Comparison of ENCODE assay signal across 8 mouse cellular contexts in genomic region chr15:83510805-83511405, GRCm38 (mm10). TPM values are rescaled to one million over a fixed set of nuclear protein-coding genes. Genes with fewer than 3 reads are reported as not detected.
A peak's percentile ranks its signal among the peaks of the same experiment; 100 is the strongest.
DNase-seq lines count a peak whose midpoint lies in the region; ATAC-seq and TF ChIP-seq lines count a peak whose summit lies in the region.

TSS of gene Ttll1 (minus strand) at chr15:83510893.

- peak within 1 kb of the TSS; percentile 20; the same call in 1 of the 2 replicates for H3K27ac ChIP-seq in bone marrow, adult 2 months (ENCODE audit: control insufficient read depth, insufficient read depth, low read depth, low read length, poor library complexity)
- H3K27ac ChIP-seq in embryonic facial prominence, embryonic 15.5 days (replicated peaks), result peak within 1 kb of the TSS; percentile 75
- no peak within 1 kb of the TSS for H3K27ac ChIP-seq in limb, embryonic 14.5 days (replicated peaks; ENCODE audit: low read depth, low read length)
- H3K27ac ChIP-seq in midbrain, postnatal 0 days (ENCODE audit: low read depth, low read length), result peak within 1 kb of the TSS; percentile 91

- H3K9ac ChIP-seq in embryonic facial prominence, embryonic 15.5 days, result peak within 1 kb of the TSS; percentile 54
- H3K9ac ChIP-seq in limb, embryonic 14.5 days (ENCODE audit: low read depth, low read length, severe bottlenecking), result peak within 1 kb of the TSS; percentile 52
- H3K9ac ChIP-seq in midbrain, postnatal 0 days (replicated peaks; ENCODE audit: low read length, poor library complexity, severe bottlenecking), result peak within 1 kb of the TSS; percentile 71

- H3K4me1 ChIP-seq in bone marrow, adult 2 months (ENCODE audit: control insufficient read depth, insufficient read depth, low read length), result no peaks in the 10 kb centered on the region; the same call in 1 of the 2 replicates
- peaks cover 8% of the 10 kb centered on the region; the same call in 1 of the 2 replicates for H3K4me1 ChIP-seq in embryonic facial prominence, embryonic 15.5 days
- peaks cover 3% of the 10 kb centered on the region; the same call in 1 of the 2 replicates for H3K4me1 ChIP-seq in limb, embryonic 14.5 days (ENCODE audit: control insufficient read depth, insufficient read depth, low read length)
- 0 out of 2 replicates have a peak, but pooled peaks cover 2% of the 10 kb centered on the region for H3K4me1 ChIP-seq in midbrain, postnatal 0 days (ENCODE audit: insufficient read depth, low read length)

- no peaks in the 10 kb centered on the region for H3K27me3 ChIP-seq in embryonic facial prominence, embryonic 15.5 days
- no peaks in the 10 kb centered on the region for H3K27me3 ChIP-seq in limb, embryonic 14.5 days (ENCODE audit: control insufficient read depth, insufficient read depth, low read length)
- H3K27me3 ChIP-seq in midbrain, postnatal 0 days (ENCODE audit: insufficient read depth, low read length), result no peaks in the 10 kb centered on the region

- no peaks in the 10 kb centered on the region for H3K9me3 ChIP-seq in embryonic facial prominence, embryonic 15.5 days (replicated peaks)
- no peaks in the 10 kb centered on the region for H3K9me3 ChIP-seq in limb, embryonic 14.5 days (ENCODE audit: control insufficient read depth, low read length)
- H3K9me3 ChIP-seq in midbrain, postnatal 0 days (ENCODE audit: low read length), result no peaks in the 10 kb centered on the region

- peak; percentile 95 for DNase-seq in 416B (ENCODE audit: low read depth)
- peak; percentile 94 for DNase-seq in heart, adult 8-10 months (ENCODE audit: low spot score)
- DNase-seq in kidney, adult 9 months, result peak; percentile 98
- DNase-seq in limb, embryonic 14.5 days (ENCODE audit: low spot score), result peak; percentile 91
- peak; percentile 95 for DNase-seq in midbrain, postnatal 0 days (ENCODE audit: low spot score)
- peak; percentile 91 to 92 for DNase-seq in spleen, postnatal 14 days (ENCODE audit: low spot score in 2 of 2)

- H3K36me3 ChIP-seq in embryonic facial prominence, embryonic 15.5 days, result no peaks in the 10 kb centered on the region
- no peaks in the 10 kb centered on the region for H3K36me3 ChIP-seq in limb, embryonic 14.5 days (ENCODE audit: control insufficient read depth, insufficient read depth, low read length)
- H3K36me3 ChIP-seq in midbrain, postnatal 0 days (ENCODE audit: insufficient read depth, low read length), result no peaks in the 10 kb centered on the region; the same call in 1 of the 2 replicates

- peak within 1 kb of the TSS; percentile 60 for H3K4me3 ChIP-seq in bone marrow, adult 2 months (replicated peaks; ENCODE audit: control insufficient read depth, low read depth, low read length)
- H3K4me3 ChIP-seq in embryonic facial prominence, embryonic 15.5 days (replicated peaks), result peak within 1 kb of the TSS; percentile 65
- H3K4me3 ChIP-seq in limb, embryonic 14.5 days (replicated peaks; ENCODE audit: low read length), result peak within 1 kb of the TSS; percentile 48
- H3K4me3 ChIP-seq in midbrain, postnatal 0 days (ENCODE audit: low read depth, low read length), result peak within 1 kb of the TSS; percentile 71

- TF ChIP-seq CTCF in bone marrow, adult 2 months (IDR thresholded peaks at IDR 0.05; ENCODE audit: control insufficient read depth, insufficient read depth, low read length), result no peak
- no peak for TF ChIP-seq CTCF in midbrain, postnatal 0 days (IDR thresholded peaks at IDR 0.05)

- TF ChIP-seq POLR2A in bone marrow, adult 2 months (IDR thresholded peaks at IDR 0.05; ENCODE audit: borderline replicate concordance, control insufficient read depth, low read depth, low read length), result 0 out of 2 replicates have a peak, but pooled peaks have one; percentile 33
- peak; percentile 18; the same call in 1 of the 2 replicates for TF ChIP-seq POLR2A in limb, embryonic 14.5 days (IDR thresholded peaks at IDR 0.05; ENCODE audit: borderline replicate concordance, extremely low read depth, insufficient read depth, insufficient read length)

- WGBS in bone marrow, adult 2 months, result 9% methylated on average over 41 of the region's 41 CpGs
- WGBS in embryonic facial prominence, embryonic 15.5 days, result 11% methylated on average over 41 of the region's 41 CpGs
- 11% methylated on average over 35 of the region's 41 CpGs for WGBS in limb, embryonic 14.5 days
- 12% methylated on average over 41 of the region's 41 CpGs for WGBS in midbrain, postnatal 0 days

- ATAC-seq in embryonic facial prominence, embryonic 15.5 days (ENCODE audit: insufficient number of reproducible peaks, low FRiP score, low TSS enrichment, low read depth), result peak; percentile 93
- peak; percentile 95 for ATAC-seq in limb, embryonic 14.5 days (ENCODE audit: low FRiP score, low read depth)
- ATAC-seq in midbrain, postnatal 0 days (ENCODE audit: low FRiP score), result peak; percentile 96

- H3K4me2 ChIP-seq in embryonic facial prominence, embryonic 15.5 days (replicated peaks), result peak within 1 kb of the TSS; percentile 87
- peak within 1 kb of the TSS; percentile 71 for H3K4me2 ChIP-seq in limb, embryonic 14.5 days (replicated peaks; ENCODE audit: low read depth, low read length, severe bottlenecking)
- peak within 1 kb of the TSS; percentile 64 for H3K4me2 ChIP-seq in midbrain, postnatal 0 days (ENCODE audit: low read depth, low read length, poor library complexity, severe bottlenecking)

RNA-seq across cellular contexts. Expression of gene Ttll1, which starts in this region (rescaled TPM):
- 2.4 and 5.1 TPM in 2 replicates for polyA plus RNA-seq in bone marrow, adult 2 months (2011; ENCODE audit: insufficient read depth, insufficient read length, low replicate concordance, missing spikeins)
- polyA plus RNA-seq in embryonic facial prominence, embryonic 15.5 days (2015; fragmentation: Nextera tagmentation; extraction: Ambion mirVana), result 21.5 and 23.8 TPM in 2 replicates
- 10 to 100 TPM; 51.7 to 73.3 (median 59.8) TPM for total RNA-seq in heart, adult 8-10 months (2022)
- polyA plus RNA-seq in limb, embryonic 14.5 days (2012; rRNA removed), result 13.0 and 14.1 TPM in 2 replicates
- 9.0 and 10.1 TPM in 2 replicates for polyA plus RNA-seq in limb, embryonic 14.5 days (2014; fragmentation: Nextera tagmentation; extraction: Ambion mirVana)
- total RNA-seq in midbrain, postnatal 0 days (2014; rRNA removed), result 57.8 and 60.7 TPM in 2 replicates
- polyA plus RNA-seq in midbrain, postnatal 0 days (2015; fragmentation: Nextera tagmentation; extraction: Ambion mirVana), result 119 and 123 TPM in 2 replicates
